Mouse (Mus musculus): Measurements from ENCODE around the gene Rarg. TPM values are rescaled to one million over a fixed set of nuclear protein-coding genes. Genes with fewer than 3 reads are reported as not detected.

The Rarg gene
- polyA plus RNA-seq, 1 experiment = 91.2 TPM

DNA sequence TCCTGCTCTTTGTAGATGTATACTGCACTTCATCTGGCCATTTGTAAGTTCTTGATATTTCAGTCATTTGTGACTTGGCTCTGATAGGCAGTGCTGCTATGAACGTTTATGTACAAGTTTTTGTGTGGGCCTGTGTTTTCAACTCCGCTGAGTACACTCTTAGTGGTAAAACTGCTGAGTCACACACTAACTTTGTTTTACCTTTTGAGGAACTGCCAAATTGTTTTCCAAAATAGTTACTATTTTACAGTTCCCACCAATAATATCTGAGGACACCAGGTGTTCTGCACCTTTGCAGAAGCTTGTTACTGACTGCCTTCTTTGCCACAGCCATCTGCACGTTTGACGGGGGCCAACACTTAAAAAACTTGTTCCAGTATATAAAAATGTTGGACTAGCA, 62.9 kb downstream of the Rarg start:
- TF ChIP-seq CTCF (IDR thresholded peaks at IDR 0.05; ENCODE audit: borderline replicate concordance, insufficient read depth, low read length) = no peak
- no peak for TF ChIP-seq POLR2A (IDR thresholded peaks at IDR 0.05; ENCODE audit: low read depth, low read length)
- peaks cover 5% of the 10 kb centered on the region; the same call in 1 of the 2 replicates for H3K4me1 ChIP-seq (ENCODE audit: control insufficient read depth, insufficient read depth, low read length)
- H3K4me3 ChIP-seq (ENCODE audit: insufficient read depth, low read length) = no peak overlapping the region
- no peak overlapping the region for H3K27ac ChIP-seq (ENCODE audit: insufficient read depth, low read length)

DNA sequence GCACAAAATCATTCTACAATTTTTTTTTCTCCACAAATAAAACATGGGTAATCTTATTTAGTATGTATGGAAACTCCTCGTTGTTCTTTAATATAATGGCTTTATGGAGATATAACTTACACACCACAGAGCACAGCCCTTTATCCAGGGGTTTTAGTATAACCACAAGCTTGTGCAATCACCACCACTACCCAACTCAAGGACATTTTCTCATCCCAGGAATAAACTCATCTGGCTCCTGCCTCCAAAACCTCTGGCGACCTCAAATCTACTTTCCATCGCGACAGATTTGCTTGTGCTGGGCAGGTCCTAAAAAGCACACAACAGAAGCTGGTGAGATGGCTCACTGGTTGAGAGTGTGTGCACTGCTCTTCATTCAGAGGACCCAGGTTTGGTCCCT, 63.7 kb downstream of the Rarg start:
- Histone ChIP-seq H3K4me3 (ENCODE audit: insufficient read depth, low read length) (no peak overlapping the region), H3K4me1 (ENCODE audit: control insufficient read depth, insufficient read depth, low read length) (peaks cover 5% of the 10 kb centered on the region; the same call in 1 of the 2 replicates), H3K27ac (ENCODE audit: insufficient read depth, low read length) (no peak overlapping the region)
- TF ChIP-seq CTCF (IDR thresholded peaks at IDR 0.05; ENCODE audit: borderline replicate concordance, insufficient read depth, low read length) (no peak), POLR2A (IDR thresholded peaks at IDR 0.05; ENCODE audit: low read depth, low read length) (no peak)

DNA sequence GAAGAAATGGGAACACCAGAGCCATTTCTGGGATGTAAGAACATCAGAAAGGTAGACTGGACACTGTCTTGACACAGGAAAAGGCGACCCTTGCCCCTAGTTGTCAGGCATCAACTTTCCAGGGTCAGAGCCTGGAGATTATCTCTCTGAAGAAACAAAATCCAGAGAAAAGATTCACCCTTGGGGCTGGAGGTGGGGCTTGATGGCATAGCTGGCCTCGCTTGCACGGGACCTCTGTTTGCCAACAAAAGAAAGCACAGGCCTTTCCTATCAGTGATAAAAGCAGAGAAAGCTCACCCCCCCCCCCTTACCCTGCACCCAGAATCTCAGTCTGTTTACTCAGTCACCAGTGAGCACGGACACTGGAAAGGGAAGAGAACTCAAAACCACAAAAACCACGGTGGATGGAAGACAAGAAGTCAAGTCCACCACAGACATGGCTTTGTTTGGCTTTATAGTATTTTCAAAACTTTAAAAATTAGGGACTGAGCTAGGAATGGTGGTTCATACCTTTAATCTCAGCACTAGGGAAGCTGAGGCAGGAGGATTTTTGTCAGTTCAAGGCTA, 64.4 kb downstream of the Rarg start:
- no peak for TF ChIP-seq POLR2A (IDR thresholded peaks at IDR 0.05; ENCODE audit: low read depth, low read length)
- Histone ChIP-seq H3K4me1 (ENCODE audit: control insufficient read depth, insufficient read depth, low read length) (peaks cover 5% of the 10 kb centered on the region; the same call in 1 of the 2 replicates), H3K4me3 (ENCODE audit: insufficient read depth, low read length) (no peak overlapping the region)

DNA sequence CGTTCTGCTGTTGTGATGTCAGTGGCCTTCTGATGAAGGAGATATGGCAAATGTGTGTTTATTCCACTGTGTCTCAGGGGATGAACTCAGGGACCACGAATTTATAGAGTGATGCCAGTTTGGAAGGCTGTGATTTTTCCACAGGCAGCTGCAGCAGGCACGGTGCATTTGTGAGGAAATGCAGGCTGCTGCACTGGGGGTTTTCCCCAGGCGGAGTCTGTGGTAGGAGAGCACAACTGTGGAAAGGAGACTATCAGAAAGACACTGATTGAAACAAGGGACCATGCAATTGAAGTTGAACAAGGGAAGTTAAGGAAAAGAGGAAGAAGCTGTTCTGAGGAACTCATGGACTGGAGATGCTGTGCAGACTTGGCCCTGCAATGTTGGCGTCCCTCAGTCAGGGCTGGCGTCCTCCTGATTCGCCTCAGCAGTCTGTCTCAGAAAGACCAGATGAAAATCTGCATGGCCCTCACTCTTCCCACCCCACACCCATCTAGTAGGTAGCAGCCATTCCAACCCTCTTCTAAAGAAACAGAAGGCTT, 65.0 kb downstream of the Rarg start:
- no peak overlapping the region for H3K27ac ChIP-seq (ENCODE audit: insufficient read depth, low read length)
- peaks cover 5% of the 10 kb centered on the region; the same call in 1 of the 2 replicates for H3K4me1 ChIP-seq (ENCODE audit: control insufficient read depth, insufficient read depth, low read length)

More for the DNA sequence above, 64.4 kb downstream of the Rarg start:
- H3K27ac ChIP-seq (ENCODE audit: insufficient read depth, low read length) = no peak overlapping the region

DNA sequence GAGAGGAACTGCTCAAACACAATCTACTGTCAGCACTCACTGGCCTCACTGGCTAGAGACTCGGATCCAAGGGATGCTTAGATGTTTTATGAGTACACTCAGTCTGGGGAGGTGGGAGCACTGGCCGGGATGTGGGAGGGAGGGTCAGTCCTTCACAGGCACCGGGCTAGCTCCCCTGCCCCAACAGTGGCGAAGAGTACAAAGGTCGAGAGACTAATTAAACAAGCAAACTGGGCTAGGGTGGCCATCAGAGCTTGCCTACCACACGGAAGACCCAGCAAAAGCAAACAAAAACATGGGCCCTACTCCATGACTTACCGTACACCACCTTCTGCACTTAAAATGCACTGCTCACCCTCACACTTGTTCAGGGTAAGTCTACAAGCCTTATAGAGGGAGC, 65.6 kb downstream of the Rarg start:
- TF ChIP-seq POLR2A (IDR thresholded peaks at IDR 0.05; ENCODE audit: low read depth, low read length) = no peak
- Histone ChIP-seq H3K27ac (ENCODE audit: insufficient read depth, low read length) (no peak overlapping the region), H3K4me3 (ENCODE audit: insufficient read depth, low read length) (no peak overlapping the region), H3K4me1 (ENCODE audit: control insufficient read depth, insufficient read depth, low read length) (peaks cover 5% of the 10 kb centered on the region; the same call in 1 of the 2 replicates)

More for the DNA sequence above, 65.0 kb downstream of the Rarg start:
- TF ChIP-seq POLR2A (IDR thresholded peaks at IDR 0.05; ENCODE audit: low read depth, low read length) (no peak), CTCF (IDR thresholded peaks at IDR 0.05; ENCODE audit: borderline replicate concordance, insufficient read depth, low read length) (no peak)
- H3K4me3 ChIP-seq (ENCODE audit: insufficient read depth, low read length) = no peak overlapping the region

DNA sequence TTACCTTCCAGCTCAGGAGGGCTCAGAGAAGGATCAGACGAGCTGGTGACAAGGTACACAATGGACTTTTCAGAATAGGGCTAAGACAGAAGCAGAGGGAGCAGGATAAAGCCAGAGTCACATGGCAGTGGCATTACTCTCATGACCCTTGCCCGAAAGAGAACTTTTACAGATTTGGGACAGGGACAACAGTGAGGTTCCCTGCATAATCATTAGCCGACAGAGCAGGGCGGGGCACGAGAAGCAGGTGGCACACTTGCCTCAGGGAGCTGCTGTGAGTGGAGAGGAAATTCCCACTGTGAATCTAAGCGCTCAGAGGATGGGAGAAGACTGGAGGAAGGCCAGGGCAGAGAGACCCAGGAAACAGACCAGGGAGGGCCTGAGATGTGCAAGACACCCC, 68.4 kb downstream of the Rarg start:
- Histone ChIP-seq H3K27ac (ENCODE audit: insufficient read depth, low read length) (no peak overlapping the region), H3K4me1 (ENCODE audit: control insufficient read depth, insufficient read depth, low read length) (no peaks in the 10 kb centered on the region; the same call in 1 of the 2 replicates), H3K4me3 (ENCODE audit: insufficient read depth, low read length) (no peak overlapping the region)
- TF ChIP-seq CTCF (IDR thresholded peaks at IDR 0.05; ENCODE audit: borderline replicate concordance, insufficient read depth, low read length) (no peak), POLR2A (IDR thresholded peaks at IDR 0.05; ENCODE audit: low read depth, low read length) (no peak)

DNA sequence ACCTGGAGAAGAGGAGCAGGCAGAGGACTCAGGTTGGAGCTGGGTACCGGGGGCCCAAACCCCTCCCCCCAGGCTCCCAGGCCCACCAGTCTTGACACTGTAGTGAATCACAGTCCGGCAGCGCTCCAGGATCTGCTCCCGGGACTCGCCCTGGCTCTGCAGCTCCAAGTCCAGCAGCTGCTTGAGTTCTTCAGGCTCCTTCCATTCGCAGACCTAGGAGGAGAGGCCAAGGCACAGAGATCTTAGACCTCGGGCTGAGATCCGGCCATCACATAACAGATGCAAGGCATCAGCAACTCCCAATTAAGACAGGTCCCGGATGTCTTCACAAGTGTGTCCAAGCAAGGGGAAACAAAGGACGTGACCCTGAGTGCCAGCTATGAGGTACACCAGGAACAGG, 69.2 kb downstream of the Rarg start:
- H3K4me3 ChIP-seq (ENCODE audit: insufficient read depth, low read length) = no peak overlapping the region
- TF ChIP-seq POLR2A (IDR thresholded peaks at IDR 0.05; ENCODE audit: low read depth, low read length) (no peak), CTCF (IDR thresholded peaks at IDR 0.05; ENCODE audit: borderline replicate concordance, insufficient read depth, low read length) (no peak)
- H3K4me1 ChIP-seq (ENCODE audit: control insufficient read depth, insufficient read depth, low read length) = no peaks in the 10 kb centered on the region; the same call in 1 of the 2 replicates
- no peak overlapping the region for H3K27ac ChIP-seq (ENCODE audit: insufficient read depth, low read length)

DNA sequence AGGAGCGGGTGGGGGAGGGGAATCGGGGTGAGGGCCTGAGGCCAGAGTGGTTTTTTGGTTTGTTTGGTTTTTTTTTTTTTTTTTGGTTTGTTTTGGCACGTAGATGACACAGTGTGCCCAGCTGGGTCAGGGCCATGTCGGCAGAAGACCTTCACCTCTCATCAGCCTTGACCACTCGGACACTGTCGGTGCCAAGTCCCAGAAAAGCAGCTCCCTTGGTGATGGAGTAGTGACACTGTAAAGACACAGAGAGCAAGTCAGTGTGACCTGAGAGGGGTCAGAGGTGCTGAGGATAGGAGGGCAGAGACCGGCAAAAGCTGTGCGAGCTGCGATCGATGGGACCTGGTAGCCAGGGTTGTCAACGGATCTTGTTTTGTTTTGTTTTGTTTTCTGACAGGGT, 71.1 kb downstream of the Rarg start:
- Histone ChIP-seq H3K4me3 (ENCODE audit: insufficient read depth, low read length) (no peak overlapping the region), H3K4me1 (ENCODE audit: control insufficient read depth, insufficient read depth, low read length) (no peaks in the 10 kb centered on the region), H3K27ac (ENCODE audit: insufficient read depth, low read length) (no peak overlapping the region)
- no peak for TF ChIP-seq CTCF (IDR thresholded peaks at IDR 0.05; ENCODE audit: borderline replicate concordance, insufficient read depth, low read length)
- no peak for TF ChIP-seq POLR2A (IDR thresholded peaks at IDR 0.05; ENCODE audit: low read depth, low read length)

Other genes with a start within 250 kb of the Rarg start
- 1.6 and 8.2 TPM in 2 replicates for gene Krt18, start 229.3 kb downstream of the Rarg start, polyA plus RNA-seq (2011; ENCODE audit: insufficient read length, low read depth, missing spikeins)
- gene Eif4b, start 183.7 kb downstream of the Rarg start, polyA plus RNA-seq (2011; ENCODE audit: insufficient read length, low read depth, missing spikeins) = 309 and 317 TPM in 2 replicates
- gene Tns2, start 157.1 kb downstream of the Rarg start, polyA plus RNA-seq (2011; ENCODE audit: insufficient read length, low read depth, missing spikeins) = 61.8 and 71.1 TPM in 2 replicates
- gene Spryd3, start 121.3 kb downstream of the Rarg start, polyA plus RNA-seq (2011; ENCODE audit: insufficient read length, low read depth, missing spikeins) = 35.5 and 36.0 TPM in 2 replicates
- 43.0 and 55.0 TPM in 2 replicates for gene Igfbp6, start 113.2 kb downstream of the Rarg start, polyA plus RNA-seq (2011; ENCODE audit: insufficient read length, low read depth, missing spikeins)
- gene Soat2, start 107.0 kb downstream of the Rarg start, polyA plus RNA-seq (2011; ENCODE audit: insufficient read length, low read depth, missing spikeins) = 1.3 and 2.6 TPM in 2 replicates
- 40.9 and 49.5 TPM in 2 replicates for gene Zfp740, start 54.3 kb downstream of the Rarg start, polyA plus RNA-seq (2011; ENCODE audit: insufficient read length, low read depth, missing spikeins)
- 36.5 and 42.7 TPM in 2 replicates for gene Csad, start 52.8 kb downstream of the Rarg start, polyA plus RNA-seq (2011; ENCODE audit: insufficient read length, low read depth, missing spikeins)
- gene Itgb7, start 25.6 kb downstream of the Rarg start, polyA plus RNA-seq (2011; ENCODE audit: insufficient read length, low read depth, missing spikeins) = 0.51 TPM in 1 of 2 replicates, not detected in the other
- 0.30 TPM in 1 of 2 replicates, not detected in the other for gene Gm9918, start 13.0 kb upstream of the Rarg start, polyA plus RNA-seq (2011; ENCODE audit: insufficient read length, low read depth, missing spikeins)
- gene Mfsd5, start 21.9 kb upstream of the Rarg start, polyA plus RNA-seq (2011; ENCODE audit: insufficient read length, low read depth, missing spikeins) = 47.3 and 55.8 TPM in 2 replicates
- gene Espl1, start 38.7 kb upstream of the Rarg start, polyA plus RNA-seq (2011; ENCODE audit: insufficient read length, low read depth, missing spikeins) = 14.5 and 20.1 TPM in 2 replicates
- gene Pfdn5, start 68.6 kb upstream of the Rarg start, polyA plus RNA-seq (2011; ENCODE audit: insufficient read length, low read depth, missing spikeins) = 239 and 257 TPM in 2 replicates
- 35.7 and 42.8 TPM in 2 replicates for gene Myg1, start 74.2 kb upstream of the Rarg start, polyA plus RNA-seq (2011; ENCODE audit: insufficient read length, low read depth, missing spikeins)
- gene Aaas, start 93.3 kb upstream of the Rarg start, polyA plus RNA-seq (2011; ENCODE audit: insufficient read length, low read depth, missing spikeins) = 107 and 109 TPM in 2 replicates
- gene Sp7, start 109.7 kb upstream of the Rarg start, polyA plus RNA-seq (2011; ENCODE audit: insufficient read length, low read depth, missing spikeins) = 0.52 and 1.1 TPM in 2 replicates
- gene Sp1, start 148.6 kb upstream of the Rarg start, polyA plus RNA-seq (2011; ENCODE audit: insufficient read length, low read depth, missing spikeins) = 42.6 and 51.9 TPM in 2 replicates
- not detected in 2 replicates for gene Amhr2, start 187.8 kb upstream of the Rarg start, polyA plus RNA-seq (2011; ENCODE audit: insufficient read length, low read depth, missing spikeins)
- gene Prr13, start 201.5 kb upstream of the Rarg start, polyA plus RNA-seq (2011; ENCODE audit: insufficient read length, low read depth, missing spikeins) = 127 and 155 TPM in 2 replicates
- 653 and 702 TPM in 2 replicates for gene Pcbp2, start 213.0 kb upstream of the Rarg start, polyA plus RNA-seq (2011; ENCODE audit: insufficient read length, low read depth, missing spikeins)
- gene Gm10337, start 246.2 kb upstream of the Rarg start, polyA plus RNA-seq (2011; ENCODE audit: insufficient read length, low read depth, missing spikeins) = not detected in 2 replicates

Measured in embryonic fibroblast, embryonic 13.5 days (primary cell).